Mouse (Mus musculus): ENCODE measurements around the gene Macrod1. TPM values are rescaled to one million over a fixed set of nuclear protein-coding genes. Genes with fewer than 3 reads are reported as not detected.

Gene Macrod1
- polyA plus RNA-seq, 1 experiment from 2014 or later: 15.3 TPM

GRCm38 (mm10) chr19:7234537-7235221 lies 178.1 kb downstream of the Macrod1 start:
- DNase-seq (ENCODE audit: low spot score): peak; percentile 83

GRCm38 (mm10) chr19:7235461-7235860 lies 178.9 kb downstream of the Macrod1 start:
- DNase-seq (ENCODE audit: low spot score): no peak

GRCm38 (mm10) chr19:7236011-7236410 lies 179.4 kb downstream of the Macrod1 start:
- DNase-seq (ENCODE audit: low spot score): no peak

GRCm38 (mm10) chr19:7236742-7237141 lies 180.1 kb downstream of the Macrod1 start:
- no peak for DNase-seq (ENCODE audit: low spot score)

GRCm38 (mm10) chr19:7239574-7239973 lies 183.0 kb downstream of the Macrod1 start:
- DNase-seq (ENCODE audit: low spot score): no peak

GRCm38 (mm10) chr19:7240291-7240690 lies 183.7 kb downstream of the Macrod1 start:
- DNase-seq (ENCODE audit: low spot score): peak; percentile 32

GRCm38 (mm10) chr19:7240782-7241690 lies 184.4 kb downstream of the Macrod1 start, which contains the start of gene Naa40:
TSS of gene Naa40 (minus strand) at chr19:7241183.
- DNase-seq (ENCODE audit: low spot score): peak; percentile 96

GRCm38 (mm10) chr19:7246021-7246420 lies 189.4 kb downstream of the Macrod1 start:
- DNase-seq (ENCODE audit: low spot score): no peak

Other genes with a start within 250 kb of the Macrod1 start
- gene Rps6ka4, start 216.2 kb upstream of the Macrod1 start, polyA plus RNA-seq (2015; fragmentation: Nextera tagmentation; extraction: Ambion mirVana): 9.9 and 11.8 TPM in 2 replicates
- gene Ccdc88b, start 198.6 kb upstream of the Macrod1 start, polyA plus RNA-seq (2015; fragmentation: Nextera tagmentation; extraction: Ambion mirVana): 18.8 and 23.0 TPM in 2 replicates
- 234 and 240 TPM in 2 replicates for gene Trmt112, start 147.1 kb upstream of the Macrod1 start, polyA plus RNA-seq (2015; fragmentation: Nextera tagmentation; extraction: Ambion mirVana)
- 276 and 282 TPM in 2 replicates for gene Prdx5, start 146.7 kb upstream of the Macrod1 start, polyA plus RNA-seq (2015; fragmentation: Nextera tagmentation; extraction: Ambion mirVana)
- 11.4 and 13.7 TPM in 2 replicates for gene Esrra, start 135.0 kb upstream of the Macrod1 start, polyA plus RNA-seq (2015; fragmentation: Nextera tagmentation; extraction: Ambion mirVana)
- gene Catsperz, start 131.4 kb upstream of the Macrod1 start, polyA plus RNA-seq (2015; fragmentation: Nextera tagmentation; extraction: Ambion mirVana): 7.4 and 8.0 TPM in 2 replicates
- 3.6 and 5.0 TPM in 2 replicates for gene Kcnk4, start 122.3 kb upstream of the Macrod1 start, polyA plus RNA-seq (2015; fragmentation: Nextera tagmentation; extraction: Ambion mirVana)
- gene Bad, start 114.9 kb upstream of the Macrod1 start, polyA plus RNA-seq (2015; fragmentation: Nextera tagmentation; extraction: Ambion mirVana): 66.7 and 69.9 TPM in 2 replicates
- 12.3 and 19.5 TPM in 2 replicates for gene Gpr137, start 114.3 kb upstream of the Macrod1 start, polyA plus RNA-seq (2015; fragmentation: Nextera tagmentation; extraction: Ambion mirVana)
- 421 and 425 TPM in 2 replicates for gene Ppp1r14b, start 81.8 kb upstream of the Macrod1 start, polyA plus RNA-seq (2015; fragmentation: Nextera tagmentation; extraction: Ambion mirVana)
- gene Plcb3, start 80.3 kb upstream of the Macrod1 start, polyA plus RNA-seq (2015; fragmentation: Nextera tagmentation; extraction: Ambion mirVana): 6.2 and 7.3 TPM in 2 replicates
- 90.6 and 99.5 TPM in 2 replicates for gene Fkbp2, start 76.3 kb upstream of the Macrod1 start, polyA plus RNA-seq (2015; fragmentation: Nextera tagmentation; extraction: Ambion mirVana)
- gene Vegfb, start 69.2 kb upstream of the Macrod1 start, polyA plus RNA-seq (2015; fragmentation: Nextera tagmentation; extraction: Ambion mirVana): 23.9 and 24.8 TPM in 2 replicates
- gene Dnajc4, start 64.2 kb upstream of the Macrod1 start, polyA plus RNA-seq (2015; fragmentation: Nextera tagmentation; extraction: Ambion mirVana): 17.9 and 21.3 TPM in 2 replicates
- gene Nudt22, start 60.7 kb upstream of the Macrod1 start, polyA plus RNA-seq (2015; fragmentation: Nextera tagmentation; extraction: Ambion mirVana): 32.4 and 34.6 TPM in 2 replicates
- 5.2 and 5.8 TPM in 2 replicates for gene Trpt1, start 60.7 kb upstream of the Macrod1 start, polyA plus RNA-seq (2015; fragmentation: Nextera tagmentation; extraction: Ambion mirVana)
- gene Fermt3, start 37.3 kb upstream of the Macrod1 start, polyA plus RNA-seq (2015; fragmentation: Nextera tagmentation; extraction: Ambion mirVana): 217 and 226 TPM in 2 replicates
- gene Stip1, start 16.8 kb upstream of the Macrod1 start, polyA plus RNA-seq (2015; fragmentation: Nextera tagmentation; extraction: Ambion mirVana): 149 and 196 TPM in 2 replicates
- gene Flrt1, start 48.9 kb downstream of the Macrod1 start, polyA plus RNA-seq (2015; fragmentation: Nextera tagmentation; extraction: Ambion mirVana): 1.3 and 1.5 TPM in 2 replicates
- 166 TPM in 2 replicates for gene Otub1, start 149.5 kb downstream of the Macrod1 start, polyA plus RNA-seq (2015; fragmentation: Nextera tagmentation; extraction: Ambion mirVana)
- 1,177 and 1,274 TPM in 2 replicates for gene Cox8a, start 160.8 kb downstream of the Macrod1 start, polyA plus RNA-seq (2015; fragmentation: Nextera tagmentation; extraction: Ambion mirVana)
- 63.9 TPM in 2 replicates for gene Naa40, start 184.4 kb downstream of the Macrod1 start, polyA plus RNA-seq (2015; fragmentation: Nextera tagmentation; extraction: Ambion mirVana)
- gene Rcor2, start 210.5 kb downstream of the Macrod1 start, polyA plus RNA-seq (2015; fragmentation: Nextera tagmentation; extraction: Ambion mirVana): 7.3 and 8.1 TPM in 2 replicates